Comparison of ENCODE assay signal across 22 mouse cellular contexts in genomic region chr2:91439876-91440275, GRCm38 (mm10).
"Had no signal": no experiment of that assay in that cellular context is flagged by ENCODE, and none has a peak within 500 bp of the region (broad histone marks: within the 10 kb centered on the region; RNA-seq: fewer than 3 reads in every experiment).

No protein-coding gene starts in this region.

- H3K27ac ChIP-seq: gastrocnemius, adult 2 months; heart, embryonic 10.5 days; hindbrain, embryonic 10.5 days; hindbrain, embryonic 12.5 days; hindbrain, embryonic 14.5 days; intestine, embryonic 15.5 days; left cerebral cortex, adult 2 months; limb, embryonic 10.5 days; limb, embryonic 12.5 days had no signal

- H3K4me1 ChIP-seq: intestine, embryonic 15.5 days had no signal

- H3K27me3 ChIP-seq: heart, embryonic 12.5 days; hindbrain, embryonic 12.5 days; intestine, embryonic 15.5 days; limb, embryonic 12.5 days had no signal

- H3K4me3 ChIP-seq: gastrocnemius, adult 2 months; heart, embryonic 10.5 days; heart, embryonic 12.5 days; hindbrain, embryonic 10.5 days; hindbrain, embryonic 12.5 days; intestine, embryonic 15.5 days; layer of hippocampus, adult 2 months; left cerebral cortex, adult 2 months; limb, embryonic 10.5 days; limb, embryonic 12.5 days had no signal

- H3K9me3 ChIP-seq: heart, embryonic 10.5 days; heart, embryonic 12.5 days; hindbrain, embryonic 10.5 days; hindbrain, embryonic 12.5 days; intestine, embryonic 15.5 days; limb, embryonic 10.5 days; limb, embryonic 12.5 days had no signal

- H3K9ac ChIP-seq: heart, embryonic 12.5 days; hindbrain, embryonic 12.5 days; hindbrain, embryonic 14.5 days; intestine, embryonic 15.5 days; limb, embryonic 12.5 days had no signal

- ATAC-seq: hindbrain, embryonic 16.5 days; inflammation-experienced regulatory T-cells, adult 6 months; intestine, embryonic 15.5 days; intestine, postnatal 0 days had no signal

- DNase-seq: gastrocnemius, adult 2 months; gastrocnemius, postnatal 10 days; gastrocnemius, postnatal 25 days; heart, adult 18-20 months; heart, postnatal 10 days; heart, postnatal 4 days; kidney, adult 18-20 months; kidney, adult 8-10 months; kidney, postnatal 25 days had no signal

- H3K4me2 ChIP-seq: heart, embryonic 12.5 days; hindbrain, embryonic 12.5 days; hindbrain, embryonic 14.5 days; intestine, embryonic 15.5 days; limb, embryonic 12.5 days had no signal

- H3K36me3 ChIP-seq: heart, embryonic 10.5 days; heart, embryonic 12.5 days; hindbrain, embryonic 10.5 days; intestine, embryonic 15.5 days; limb, embryonic 10.5 days; limb, embryonic 12.5 days had no signal
